Mouse (Mus musculus) kidney, adult 2 months (tissue): ENCODE data around the gene Cdc42se1. TPM values are rescaled to one million over a fixed set of nuclear protein-coding genes. Genes with fewer than 3 reads are reported as not detected.

ENCODE experiments used
- DNase-seq: peaks from one replicate; pipeline ENCODE4 v3.0.0; 2021
- H3K27ac ChIP-seq: fragments of 200-500 bp; 2 replicates; pipeline ENCODE4 v1.5.1; 2012; ENCODE audit warnings: low read depth, low read length, control low read depth, inconsistent platforms; ENCODE audit not compliant: insufficient read depth
- H3K27me3 ChIP-seq: fragments of 200-500 bp; replicated peaks from 2 replicates; pipeline ENCODE4 v1.6.1; 2012; ENCODE audit warnings: mild to moderate bottlenecking, moderate library complexity, low read length, inconsistent platforms; ENCODE audit not compliant: control insufficient read depth, insufficient read depth
- H3K36me3 ChIP-seq: fragments of 200-500 bp; 2 replicates; pipeline ENCODE4 v1.6.1; 2012; ENCODE audit warnings: mild to moderate bottlenecking, moderate library complexity, low read length, inconsistent platforms; ENCODE audit not compliant: control insufficient read depth, insufficient read depth
- H3K4me1 ChIP-seq: fragments of 200-500 bp; 2 replicates; pipeline ENCODE4 v1.6.1; 2011; ENCODE audit warnings: low read length; ENCODE audit not compliant: control insufficient read depth, insufficient read depth
- H3K4me3 ChIP-seq: fragments of 200-500 bp; 2 replicates; pipeline ENCODE4 v1.5.1; 2011; ENCODE audit warnings: mild to moderate bottlenecking, low read depth, low read length, control low read depth; ENCODE audit not compliant: insufficient read depth
- CTCF ChIP-seq: fragments of 200-500 bp; conservative IDR thresholded peaks from 2 replicates; pipeline ENCODE4 v1.5.1; 2011; ENCODE audit warnings: low read depth, mild to moderate bottlenecking, control low read depth, low read length, moderate library complexity, mixed read lengths; ENCODE audit not compliant: insufficient read depth, insufficient read length
- POLR2A ChIP-seq: fragments of 200-500 bp; IDR thresholded peaks from one replicate; pipeline ENCODE4 v1.6.1; 2011; ENCODE audit warnings: low read depth, low read length, control low read depth
- WGBS: fragments of 180-500 bp; shearing (Covaris S2); methylation state at CpG from one replicate; pipeline ENCODE4 v1.1.7; 2018; 5-methylcytosine and 5-hydroxymethylcytosine counted together
- polyA plus RNA-seq: library from polyadenylated mRNA; depleted of rRNA; stranded (reverse); fragments of >200 nt; gene quantifications from 2 replicates; pipeline ENCODE4 v1.2.3, GENCODE M21; 2012

The Cdc42se1 gene
- polyA plus RNA-seq, 1 experiment = 83.7 TPM

- H3K27me3 ChIP-seq = no peaks in the 10 kb centered on the region
- no peak for DNase-seq
- TF ChIP-seq POLR2A (no peak), CTCF (no peak)
- H3K36me3 ChIP-seq = no peaks in the 10 kb centered on the region; the same call in 1 of the 2 replicates
- H3K4me3 ChIP-seq = no peak within 1 kb of the TSS
- 57% methylated on average over 7 of the region's 7 CpGs for WGBS
- no peak within 1 kb of the TSS for H3K27ac ChIP-seq
- no peaks in the 10 kb centered on the region for H3K4me1 ChIP-seq
Observed at GRCm38 (mm10) chr3:95250783-95251424, 22.4 kb downstream of the Cdc42se1 start, which contains the start of gene Bnipl. TSS of gene Bnipl (minus strand) at chr3:95251193.

DNA sequence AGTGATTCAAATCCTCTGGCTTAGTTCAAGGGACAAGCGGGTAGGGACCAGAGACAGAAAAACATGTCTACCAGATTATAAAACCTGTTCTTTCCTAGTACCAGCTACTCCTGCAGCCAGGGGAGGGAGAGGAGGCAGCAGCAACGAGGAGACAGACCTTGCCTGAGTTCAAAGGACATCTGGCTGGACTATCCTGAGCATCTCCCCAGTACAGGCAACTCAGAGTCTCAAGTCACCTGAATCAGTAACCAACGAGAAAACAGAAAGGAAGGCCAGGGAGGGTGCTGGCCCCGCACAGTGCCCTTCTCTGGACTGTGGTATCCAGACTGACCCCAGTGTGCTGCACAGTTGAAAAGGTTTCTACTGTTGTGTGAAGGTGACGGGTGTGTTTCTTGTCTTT, 28.4 kb downstream of the Cdc42se1 start:
- peak overlapping the region; percentile 36; the same call in 1 of the 2 replicates for H3K27ac ChIP-seq
- 57% methylated on average over 5 of the region's 5 CpGs for WGBS
- no peaks in the 10 kb centered on the region for H3K27me3 ChIP-seq
- no peaks in the 10 kb centered on the region for H3K4me1 ChIP-seq
- TF ChIP-seq POLR2A (no peak), CTCF (no peak)
- no peak overlapping the region for H3K4me3 ChIP-seq
- peak; percentile 79 for DNase-seq
- H3K36me3 ChIP-seq = no peaks in the 10 kb centered on the region; the same call in none of the 2 replicates

DNA sequence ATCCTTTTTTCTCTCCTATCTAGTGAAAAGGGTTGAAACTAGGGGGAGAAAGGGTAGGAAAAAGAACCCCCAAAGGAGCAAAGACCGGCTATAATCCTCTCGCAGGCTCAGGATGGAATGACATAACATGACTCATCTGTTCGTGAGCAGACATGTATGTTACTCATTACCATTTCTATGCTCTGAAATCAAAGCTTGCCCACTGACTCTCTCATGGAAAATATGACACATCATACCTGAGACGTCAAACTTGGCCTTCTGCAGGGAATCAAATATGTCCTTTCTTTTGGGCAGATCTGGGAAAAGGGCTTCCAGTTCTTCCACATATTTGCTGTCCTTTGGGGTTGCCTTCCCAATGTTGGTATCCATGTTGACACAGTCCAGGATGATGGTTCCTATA, 33.4 kb downstream of the Cdc42se1 start:
- DNase-seq = no peak
- Histone ChIP-seq H3K4me3 (no peak overlapping the region), H3K36me3 (no peaks in the 10 kb centered on the region; the same call in 1 of the 2 replicates), H3K27me3 (no peaks in the 10 kb centered on the region), H3K27ac (no peak overlapping the region), H3K4me1 (no peaks in the 10 kb centered on the region)
- TF ChIP-seq CTCF (no peak), POLR2A (no peak)
- 91% methylated on average over 4 of the region's 4 CpGs for WGBS

DNA sequence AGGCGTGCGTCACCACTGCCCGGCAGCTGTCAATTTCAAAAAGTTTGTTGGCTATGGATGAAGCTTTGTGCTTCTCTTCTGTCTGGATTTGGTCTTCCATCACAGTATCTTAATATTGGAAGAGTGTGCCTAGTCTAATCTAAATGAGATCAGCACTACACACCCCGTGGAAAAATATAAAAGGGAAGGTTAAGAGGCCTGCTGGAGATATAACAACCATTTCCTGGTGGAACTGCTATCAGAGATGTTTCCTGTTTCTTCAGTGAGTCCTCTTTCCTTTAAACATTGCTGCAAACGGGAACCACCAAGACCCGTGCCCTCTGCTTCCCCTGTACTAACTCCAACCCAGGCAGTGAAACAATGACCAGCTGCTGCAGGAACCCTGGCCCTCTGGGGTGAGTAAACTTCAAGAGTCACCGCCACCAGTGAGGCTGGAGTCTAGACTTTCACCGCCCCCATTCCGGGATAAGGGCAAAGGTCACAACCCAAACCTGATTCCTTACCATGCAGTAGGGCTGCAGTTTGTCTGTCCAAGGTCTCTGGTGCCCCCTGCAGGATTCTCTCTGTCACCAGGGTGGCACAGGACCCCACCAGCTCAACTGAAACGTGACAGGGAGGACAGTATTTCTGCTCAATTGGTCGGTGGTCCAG, 34.7 kb downstream of the Cdc42se1 start:
- TF ChIP-seq CTCF (peak; percentile 88), POLR2A (no peak)
- Histone ChIP-seq H3K27ac (no peak overlapping the region), H3K36me3 (no peaks in the 10 kb centered on the region), H3K4me1 (peaks cover 5% of the 10 kb centered on the region; the same call in 1 of the 2 replicates), H3K4me3 (no peak overlapping the region), H3K27me3 (no peaks in the 10 kb centered on the region)
- 39% methylated on average over 11 of the region's 11 CpGs for WGBS
- DNase-seq = peak; percentile 95

- TF ChIP-seq POLR2A = no peak
- TF ChIP-seq CTCF = no peak
- no peak for DNase-seq
- no peaks in the 10 kb centered on the region for H3K36me3 ChIP-seq
Observed at GRCm38 (mm10) chr3:95264724-95265123, 36.2 kb downstream of the Cdc42se1 start.

DNA sequence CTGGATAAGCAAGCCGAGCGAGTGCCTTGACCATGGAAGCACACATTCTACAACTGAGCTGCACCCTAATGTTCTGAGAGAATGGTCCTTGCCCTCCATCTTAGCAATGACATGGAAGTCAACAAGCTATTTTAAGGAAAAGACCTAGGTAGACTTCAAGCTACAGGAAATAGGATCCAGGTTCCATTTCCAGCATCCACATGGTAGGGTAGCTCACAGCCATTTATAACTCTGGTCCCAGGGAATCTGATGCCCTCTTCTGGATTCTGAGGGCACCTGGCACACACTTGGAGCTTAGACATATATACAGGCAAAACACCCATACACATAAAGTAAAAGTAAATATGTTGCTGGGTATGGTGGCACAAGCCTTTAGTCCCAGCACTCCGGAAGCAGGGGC, 37.5 kb downstream of the Cdc42se1 start:
- 97% methylated on average over 3 of the region's 3 CpGs for WGBS
- H3K36me3 ChIP-seq = no peaks in the 10 kb centered on the region
- peaks cover 17% of the 10 kb centered on the region for H3K4me1 ChIP-seq
- no peak overlapping the region for H3K27ac ChIP-seq
- H3K27me3 ChIP-seq = no peaks in the 10 kb centered on the region
- no peak for TF ChIP-seq POLR2A
- no peak for TF ChIP-seq CTCF
- no peak for DNase-seq
- H3K4me3 ChIP-seq = no peak overlapping the region

More at GRCm38 (mm10) chr3:95264724-95265123, 36.2 kb downstream of the Cdc42se1 start:
- WGBS = 76% methylated on average over 1 of the region's 1 CpGs
- H3K27me3 ChIP-seq = no peaks in the 10 kb centered on the region
- H3K27ac ChIP-seq = no peak overlapping the region
- no peak overlapping the region for H3K4me3 ChIP-seq
- H3K4me1 ChIP-seq = peaks cover 12% of the 10 kb centered on the region

DNA sequence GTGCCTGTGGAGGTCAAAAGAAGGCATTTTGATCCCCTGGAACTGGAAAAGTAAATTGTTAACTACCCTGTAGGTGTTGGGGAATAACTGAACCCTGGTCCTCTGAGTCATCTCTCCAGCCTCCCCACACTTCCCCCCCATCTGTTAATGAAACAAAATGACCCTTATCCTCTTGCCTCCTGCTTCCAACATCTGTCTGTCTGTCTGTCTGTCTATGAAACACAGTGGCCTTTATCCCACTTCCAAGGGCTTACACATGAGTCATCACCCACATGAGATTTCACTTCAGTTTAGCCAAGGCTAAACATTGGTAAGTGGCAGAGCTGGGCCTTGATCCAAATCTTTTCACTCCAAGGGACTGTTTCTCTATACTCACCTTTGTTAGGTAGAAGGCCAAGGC, 39.3 kb downstream of the Cdc42se1 start:
- TF ChIP-seq POLR2A = no peak
- TF ChIP-seq CTCF = no peak
- H3K36me3 ChIP-seq = no peaks in the 10 kb centered on the region
- H3K4me1 ChIP-seq = peaks cover 17% of the 10 kb centered on the region
- peak overlapping the region; percentile 64 for H3K27ac ChIP-seq
- H3K4me3 ChIP-seq = no peak overlapping the region
- DNase-seq = peak; percentile 69
- H3K27me3 ChIP-seq = no peaks in the 10 kb centered on the region
